Mouse (Mus musculus) liver, postnatal 0 days (tissue): ENCODE data around the gene 4931428L18Rik. TPM values are rescaled to one million over a fixed set of nuclear protein-coding genes. Genes with fewer than 3 reads are reported as not detected.

ENCODE experiments used
- ATAC-seq: fragments of 200-750 bp; cut with Nextera tagmentation; 2 replicates; pipeline ENCODE4 v1.8.0; 2017; ENCODE audit warnings: mild to moderate bottlenecking, moderate library complexity
- DNase-seq: peaks from one replicate; pipeline ENCODE4 v3.0.0-alpha.2; 2016
- H3K27ac ChIP-seq: fragments of 300-500 bp; sonication (generic); 2 replicates; pipeline ENCODE4 v1.5.1; 2014; ENCODE audit warnings: antibody characterized with exemption, moderate library complexity, mild to moderate bottlenecking, low read depth
- H3K27me3 ChIP-seq: fragments of 300-500 bp; sonication (generic); 2 replicates; pipeline ENCODE4 v1.6.1; 2014; ENCODE audit warnings: low read length, control low read depth, mixed read lengths; ENCODE audit not compliant: insufficient read depth
- H3K36me3 ChIP-seq: fragments of 300-500 bp; sonication (generic); replicated peaks from 2 replicates; pipeline ENCODE4 v1.6.1; 2014; ENCODE audit warnings: mild to moderate bottlenecking, control low read depth, low read length, moderate library complexity, mixed read lengths; ENCODE audit not compliant: insufficient read depth
- H3K4me1 ChIP-seq: fragments of 300-500 bp; sonication (generic); 2 replicates; pipeline ENCODE4 v1.6.1; 2014; ENCODE audit warnings: antibody characterized with exemption, mild to moderate bottlenecking, control low read depth; ENCODE audit not compliant: insufficient read depth
- H3K4me2 ChIP-seq: fragments of 300-500 bp; sonication (generic); 2 replicates; pipeline ENCODE4 v1.6.1; 2014; ENCODE audit warnings: low read depth, mild to moderate bottlenecking, low read length, moderate library complexity, mixed read lengths
- H3K4me3 ChIP-seq: fragments of 300-500 bp; sonication (generic); 2 replicates; pipeline ENCODE4 v1.5.1; 2014; ENCODE audit warnings: low read depth, low read length
- H3K9ac ChIP-seq: fragments of 300-500 bp; sonication (generic); replicated peaks from 2 replicates; pipeline ENCODE4 v1.6.1; 2014; ENCODE audit warnings: mild to moderate bottlenecking, moderate library complexity
- H3K9me3 ChIP-seq: fragments of 300-500 bp; sonication (generic); 2 replicates; pipeline ENCODE4 v1.6.1; 2016; ENCODE audit warnings: mild to moderate bottlenecking, control low read depth, low read length, mixed read lengths
- CTCF ChIP-seq: sonication (generic); IDR thresholded peaks from 2 replicates; pipeline ENCODE4 v1.5.1; 2016; ENCODE audit warnings: antibody characterized with exemption, low read depth
- EP300 ChIP-seq: IDR thresholded peaks from 2 replicates; pipeline ENCODE4 v1.6.1; 2016; ENCODE audit warnings: antibody characterized with exemption, low read depth, mild to moderate bottlenecking
- WGBS: fragments of 180-500 bp; shearing (Covaris S2); extraction: QIAGEN DNeasy Blood & Tissue Kit; methylation state at CpG from one replicate; pipeline ENCODE4 v1.1.7; 2014; ENCODE audit not compliant: insufficient replicate concordance; 5-methylcytosine and 5-hydroxymethylcytosine counted together
- polyA plus RNA-seq: library from polyadenylated mRNA; unstranded; fragments of >200 nt; fragmentation: Nextera tagmentation; extraction: Ambion mirVana; gene quantifications from 2 replicates; pipeline ENCODE4 v1.2.1, GENCODE M21; 2015

4931428L18Rik gene
- polyA plus RNA-seq, 1 experiment from 2014 or later, result 0.32 TPM

GRCm38 (mm10) chr1:31071209-31071608 is 151.3 kb downstream of the 4931428L18Rik start:
- DNase-seq (no peak), ATAC-seq (no peak)
- peaks cover 2% of the 10 kb centered on the region for H3K9me3 ChIP-seq
- no peak overlapping the region for H3K4me3 ChIP-seq
- peaks cover 8% of the 10 kb centered on the region; the same call in 1 of the 2 replicates for H3K4me1 ChIP-seq
- H3K4me2 ChIP-seq, result no peak overlapping the region
- no peaks in the 10 kb centered on the region for H3K27me3 ChIP-seq
- no peaks in the 10 kb centered on the region for H3K36me3 ChIP-seq
- no peak overlapping the region for H3K9ac ChIP-seq
- 75% methylated on average over 2 of the region's 2 CpGs for WGBS
- TF ChIP-seq EP300 (no peak), CTCF (no peak)
- no peak overlapping the region for H3K27ac ChIP-seq

GRCm38 (mm10) chr1:31064817-31065740 is 157.4 kb downstream of the 4931428L18Rik start:
- Histone ChIP-seq H3K9me3 (peaks cover 2% of the 10 kb centered on the region), H3K4me1 (no peaks in the 10 kb centered on the region), H3K36me3 (no peaks in the 10 kb centered on the region), H3K27me3 (no peaks in the 10 kb centered on the region), H3K4me3 (no peak overlapping the region), H3K27ac (no peak overlapping the region), H3K9ac (no peak overlapping the region), H3K4me2 (no peak overlapping the region)
- 77% methylated on average over 12 of the region's 12 CpGs for WGBS
- no peak for DNase-seq
- no peak for ATAC-seq
- TF ChIP-seq CTCF, result no peak

- ATAC-seq (no peak), DNase-seq (no peak)
- Histone ChIP-seq H3K27ac (no peak overlapping the region), H3K4me1 (no peaks in the 10 kb centered on the region), H3K4me3 (no peak overlapping the region), H3K9ac (no peak overlapping the region), H3K36me3 (no peaks in the 10 kb centered on the region), H3K4me2 (no peak overlapping the region), H3K27me3 (no peaks in the 10 kb centered on the region), H3K9me3 (no peaks in the 10 kb centered on the region)
- no peak for TF ChIP-seq EP300
- no peak for TF ChIP-seq CTCF
- 71% methylated on average over 4 of the region's 4 CpGs for WGBS
Observed at GRCm38 (mm10) chr1:31059806-31060205, 162.7 kb downstream of the 4931428L18Rik start.

GRCm38 (mm10) chr1:31058861-31059351 is 163.6 kb downstream of the 4931428L18Rik start:
- TF ChIP-seq EP300 (no peak), CTCF (no peak)
- Histone ChIP-seq H3K9me3 (no peaks in the 10 kb centered on the region), H3K36me3 (no peaks in the 10 kb centered on the region), H3K4me1 (no peaks in the 10 kb centered on the region), H3K4me3 (no peak overlapping the region), H3K9ac (no peak overlapping the region), H3K27me3 (no peaks in the 10 kb centered on the region), H3K27ac (no peak overlapping the region), H3K4me2 (no peak overlapping the region)
- DNase-seq (no peak), ATAC-seq (no peak)
- WGBS, result 68% methylated on average over 2 of the region's 2 CpGs

- WGBS, result 39% methylated on average over 3 of the region's 3 CpGs
- H3K4me3 ChIP-seq, result no peak overlapping the region
- H3K27ac ChIP-seq, result no peak overlapping the region
- TF ChIP-seq EP300, result no peak
- TF ChIP-seq CTCF, result no peak
- H3K36me3 ChIP-seq, result no peaks in the 10 kb centered on the region
- H3K4me2 ChIP-seq, result no peak overlapping the region
- H3K9ac ChIP-seq, result no peak overlapping the region
- no peak for DNase-seq
- no peaks in the 10 kb centered on the region for H3K9me3 ChIP-seq
- no peaks in the 10 kb centered on the region for H3K27me3 ChIP-seq
- no peaks in the 10 kb centered on the region for H3K4me1 ChIP-seq
- no peak for ATAC-seq
Observed at GRCm38 (mm10) chr1:31058196-31058595, 164.3 kb downstream of the 4931428L18Rik start.

- Histone ChIP-seq H3K4me2 (no peak overlapping the region), H3K27me3 (no peaks in the 10 kb centered on the region), H3K9me3 (no peaks in the 10 kb centered on the region), H3K4me3 (no peak overlapping the region), H3K27ac (no peak overlapping the region), H3K4me1 (no peaks in the 10 kb centered on the region), H3K36me3 (no peaks in the 10 kb centered on the region), H3K9ac (no peak overlapping the region)
- WGBS, result 71% methylated on average over 5 of the region's 5 CpGs
- DNase-seq (no peak), ATAC-seq (no peak)
- no peak for TF ChIP-seq EP300
Observed at GRCm38 (mm10) chr1:31051370-31051921, 171.0 kb downstream of the 4931428L18Rik start.
